Mouse (Mus musculus) MEL (cell line): ENCODE measurements around the gene Enox1.

Source experiments
- CTCF ChIP-seq, 3 experiments: IDR thresholded peaks in 2 of 3; conservative IDR thresholded peaks in 1 of 3; 2 replicates each; pipeline ENCODE4 v1.5.1; 2011 to 2012; ENCODE audit warnings: low read length in 3 of 3, low read depth in 2 of 3, mild to moderate bottlenecking in 2 of 3, improper control_type of control experiment in 1 of 3, inconsistent platforms in 1 of 3, mixed read lengths in 1 of 3, moderate library complexity in 1 of 3; ENCODE audit not compliant: control insufficient read depth in 1 of 3, insufficient read depth in 1 of 3, poor library complexity in 1 of 3, severe bottlenecking in 1 of 3
- E2F4 ChIP-seq: IDR thresholded peaks from 2 replicates; pipeline ENCODE4 v1.6.1; 2011; ENCODE audit warnings: low read depth, low read length, improper control_type of control experiment, borderline replicate concordance
- EP300 ChIP-seq, 2 experiments: IDR thresholded peaks; 2 replicates each; pipeline ENCODE4 v1.6.1; 2011; ENCODE audit warnings: improper control_type of control experiment in 2 of 2, low read length in 2 of 2, low read depth in 1 of 2, mild to moderate bottlenecking in 1 of 2
- MAX ChIP-seq: IDR thresholded peaks from 2 replicates; pipeline ENCODE4 v1.6.1; 2011; ENCODE audit warnings: low read length, improper control_type of control experiment
- MAZ ChIP-seq: IDR thresholded peaks from 2 replicates; pipeline ENCODE4 v1.6.1; 2012; ENCODE audit warnings: low read depth, mild to moderate bottlenecking, inconsistent platforms, low read length, improper control_type of control experiment
- NRF1 ChIP-seq: IDR thresholded peaks from 2 replicates; pipeline ENCODE4 v1.6.1; 2014; ENCODE audit warnings: low read depth, mild to moderate bottlenecking, inconsistent platforms, low read length, improper control_type of control experiment, moderate library complexity; ENCODE audit not compliant: poor library complexity, insufficient read depth, severe bottlenecking
- RCOR1 ChIP-seq: IDR thresholded peaks from 2 replicates; pipeline ENCODE4 v1.6.1; 2012; ENCODE audit warnings: low read depth, mild to moderate bottlenecking, inconsistent platforms, low read length, improper control_type of control experiment
- SIN3A ChIP-seq: IDR thresholded peaks from 2 replicates; pipeline ENCODE4 v1.6.1; 2012; ENCODE audit warnings: low read length, improper control_type of control experiment, inconsistent platforms
- UBTF ChIP-seq: IDR thresholded peaks from 2 replicates; pipeline ENCODE4 v1.6.1; 2012; ENCODE audit warnings: low read depth, mild to moderate bottlenecking, inconsistent platforms, low read length, improper control_type of control experiment, moderate library complexity, borderline replicate concordance; ENCODE audit not compliant: insufficient read depth
- USF1 ChIP-seq: IDR thresholded peaks from 2 replicates; pipeline ENCODE4 v1.6.1; 2014; ENCODE audit warnings: low read depth, mild to moderate bottlenecking, inconsistent platforms, low read length, improper control_type of control experiment, moderate library complexity
- USF2 ChIP-seq, 2 experiments: IDR thresholded peaks; 2 replicates each; pipeline ENCODE4 v1.6.1; 2011 to 2012; ENCODE audit warnings: improper control_type of control experiment in 2 of 2, low read length in 2 of 2, borderline replicate concordance in 1 of 2, inconsistent platforms in 1 of 2, low read depth in 1 of 2, mild to moderate bottlenecking in 1 of 2; ENCODE audit not compliant: insufficient read depth in 1 of 2
- ZMIZ1 ChIP-seq: IDR thresholded peaks from 2 replicates; pipeline ENCODE4 v1.6.1; 2012; ENCODE audit warnings: low read depth, mild to moderate bottlenecking, inconsistent platforms, low read length, improper control_type of control experiment, moderate library complexity

DNA sequence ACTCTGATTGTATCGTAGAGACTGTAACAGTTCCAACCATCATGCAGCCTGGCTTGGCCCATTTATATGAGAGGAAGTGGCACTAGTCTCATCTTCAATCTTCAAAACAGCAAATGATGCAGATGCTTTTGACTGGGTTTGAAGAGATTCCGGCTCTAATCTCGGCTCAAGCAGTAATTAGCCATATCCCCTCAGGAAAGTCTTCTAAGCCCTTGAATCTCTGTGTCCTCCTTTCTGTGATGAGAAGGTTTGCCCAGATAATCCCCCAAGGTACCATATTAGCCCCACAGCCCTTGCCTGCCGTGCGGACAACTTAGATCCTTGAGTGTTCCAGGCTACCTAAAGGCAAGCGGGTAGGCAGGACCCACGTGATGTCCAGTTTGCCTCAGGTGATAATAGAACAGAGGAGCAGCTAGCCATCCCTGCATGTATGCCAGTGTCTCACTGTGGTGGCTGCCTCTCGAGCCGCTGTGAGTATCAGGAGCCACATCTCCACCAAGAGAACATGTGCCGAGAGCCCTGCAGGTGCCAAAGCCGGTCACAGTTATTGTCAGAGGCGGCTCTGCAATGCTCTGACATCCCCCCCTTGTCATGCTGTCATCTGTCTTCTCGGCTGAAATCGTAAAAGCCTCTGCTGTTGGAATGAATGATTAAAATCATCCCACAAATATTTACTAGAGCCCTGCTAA lies 442.6 kb downstream of the Enox1 start:
- TF ChIP-seq CTCF (IDR thresholded peaks at IDR 0.05 in 2 of 3, conservative IDR thresholded peaks at IDR 0.05 in 1 of 3; ENCODE audit: control insufficient read depth in 1 of 3, insufficient read depth in 1 of 3, low read depth in 2 of 3, low read length in 3 of 3, poor library complexity in 1 of 3, severe bottlenecking in 1 of 3) (no peak), SIN3A (no peak), MAZ (no peak), RCOR1 (no peak), ZMIZ1 (no peak), MAX (no peak), E2F4 (no peak), UBTF (no peak), USF1 (no peak), EP300 (IDR thresholded peaks at IDR 0.05; ENCODE audit: low read depth in 1 of 2, low read length in 2 of 2) (no peak), USF2 (IDR thresholded peaks at IDR 0.05; ENCODE audit: borderline replicate concordance in 1 of 2, insufficient read depth in 1 of 2, low read depth in 1 of 2, low read length in 2 of 2) (no peak), NRF1 (no peak)
